Mouse (Mus musculus): ENCODE data around the gene Ick.

DNA sequence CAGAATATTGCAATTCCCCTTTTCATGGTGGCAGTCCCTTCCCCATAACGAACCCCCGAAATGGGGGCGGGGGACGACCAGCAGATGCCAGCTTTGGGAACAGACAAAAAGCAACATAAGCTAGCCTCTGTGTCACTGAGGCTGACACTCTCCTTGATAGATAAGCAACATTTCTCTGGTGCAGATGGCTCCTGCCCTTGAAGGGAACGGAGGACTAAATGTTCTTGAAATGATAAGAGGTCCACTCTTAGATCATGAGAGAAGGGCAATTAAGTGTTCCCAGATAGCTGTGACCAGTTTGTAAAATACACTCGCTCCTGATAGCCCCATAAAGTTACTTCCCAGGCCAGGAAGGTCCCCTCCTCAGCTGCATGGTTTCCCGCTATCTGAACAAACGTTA, 79.9 kb downstream of the Ick start:
- TF ChIP-seq CTCF (IDR thresholded peaks at IDR 0.05; ENCODE audit: insufficient read depth, low read length): no peak
- no peak for TF ChIP-seq POLR2A (IDR thresholded peaks at IDR 0.05; ENCODE audit: borderline replicate concordance, extremely low read depth, low read depth, low read length)

All from lung, adult 2 months (tissue).